Mouse (Mus musculus) small intestine, adult 2 months (tissue): Measurements from ENCODE around the gene Atraid.

Experiments
- CTCF ChIP-seq: fragments of 200-500 bp; IDR thresholded peaks from 2 replicates; pipeline ENCODE4 v1.5.1; 2012; ENCODE audit warnings: low read depth, mild to moderate bottlenecking, control low read depth, inconsistent platforms, low read length, moderate library complexity, mixed read lengths; ENCODE audit not compliant: insufficient replicate concordance, insufficient read length; ENCODE audit errors: extremely low read depth
- POLR2A ChIP-seq: fragments of 200-500 bp; IDR thresholded peaks from 2 replicates; pipeline ENCODE4 v1.6.1; 2012; ENCODE audit warnings: low read depth, mild to moderate bottlenecking, control low read depth, inconsistent platforms, low read length, moderate library complexity

DNA sequence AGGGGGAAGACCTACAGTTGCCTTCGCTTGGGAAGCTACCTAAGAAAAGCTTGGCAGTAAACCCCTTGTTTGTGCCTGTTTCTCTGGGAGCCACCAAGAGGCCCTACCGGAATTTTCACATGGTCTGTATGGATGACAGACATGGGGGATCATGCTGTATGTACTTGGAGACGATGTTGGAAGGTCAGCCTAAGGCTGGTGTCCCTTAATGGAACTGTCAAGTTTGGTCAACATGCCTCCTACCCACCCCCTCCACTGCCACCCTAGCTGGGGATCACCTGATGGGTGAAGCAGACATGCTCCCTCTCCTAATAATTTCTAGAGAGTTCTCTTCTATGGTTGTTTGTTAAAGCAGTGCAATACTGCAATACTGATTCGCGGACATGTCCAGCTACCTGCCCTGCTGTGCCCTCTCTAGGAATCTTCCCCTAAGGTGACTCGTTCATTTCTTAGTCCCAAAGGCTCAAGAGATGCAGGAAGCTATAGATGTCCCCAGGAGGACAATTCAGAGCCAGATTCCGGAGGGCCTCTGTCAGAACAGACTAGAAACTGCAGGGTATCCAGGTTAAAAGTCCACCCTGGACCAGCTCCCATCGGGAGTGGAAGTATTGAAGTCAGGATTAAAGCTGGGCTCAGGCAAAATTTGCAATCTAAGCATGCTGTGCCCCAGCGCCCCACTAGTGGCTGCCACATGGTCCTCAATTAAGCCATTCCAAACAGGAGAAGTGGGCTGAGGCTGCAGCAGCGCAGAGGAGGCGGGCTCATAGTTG is 47.8 kb downstream of the Atraid start:
- TF ChIP-seq CTCF, result no peak
- TF ChIP-seq POLR2A, result no peak
